Mouse (Mus musculus): ENCODE data around the gene Slc7a1.

GRCm38 (mm10) chr5:148369178-148369577 lies 30.5 kb downstream of the Slc7a1 start:
- TF ChIP-seq CTCF (IDR thresholded peaks at IDR 0.05; ENCODE audit: extremely low read depth, insufficient read depth, low read length) (no peak), POLR2A (IDR thresholded peaks at IDR 0.05; ENCODE audit: extremely low read depth, insufficient read depth, low read length) (no peak)
